Mouse (Mus musculus): ENCODE data around the gene Ppef1. TPM values are rescaled to one million over a fixed set of nuclear protein-coding genes. Genes with fewer than 3 reads are reported as not detected.

Ppef1 gene
- polyA plus RNA-seq, 1 experiment = not detected

GRCm38 (mm10) chrX:160590147-160590546 is 145.4 kb downstream of the Ppef1 start:
- Histone ChIP-seq H3K36me3 (ENCODE audit: control insufficient read depth, insufficient read depth, low read length, poor library complexity, severe bottlenecking) (no peaks in the 10 kb centered on the region), H3K27me3 (ENCODE audit: control insufficient read depth, insufficient read depth, low read length, poor library complexity, severe bottlenecking) (no peaks in the 10 kb centered on the region), H3K4me1 (ENCODE audit: control insufficient read depth, insufficient read depth, low read length) (no peaks in the 10 kb centered on the region), H3K27ac (ENCODE audit: insufficient read depth, low read length) (no peak overlapping the region), H3K9ac (ENCODE audit: low read depth, poor library complexity, severe bottlenecking) (no peak overlapping the region), H3K4me3 (ENCODE audit: low read depth, low read length) (no peak overlapping the region), H3K9me3 (replicated peaks; ENCODE audit: control insufficient read depth, insufficient read depth, low read length, poor library complexity, severe bottlenecking) (no peaks in the 10 kb centered on the region)
- TF ChIP-seq EP300 (IDR thresholded peaks at IDR 0.05; ENCODE audit: insufficient read depth, low read depth, low read length) (no peak), POLR2A (IDR thresholded peaks at IDR 0.05; ENCODE audit: insufficient read depth, low read length) (no peak), CTCF (IDR thresholded peaks at IDR 0.05; ENCODE audit: low read depth, low read length) (no peak)

- no peaks in the 10 kb centered on the region for H3K9me3 ChIP-seq (replicated peaks; ENCODE audit: control insufficient read depth, insufficient read depth, low read length, poor library complexity, severe bottlenecking)
- no peak overlapping the region for H3K9ac ChIP-seq (ENCODE audit: low read depth, poor library complexity, severe bottlenecking)
- TF ChIP-seq POLR2A (IDR thresholded peaks at IDR 0.05; ENCODE audit: insufficient read depth, low read length) (no peak), EP300 (IDR thresholded peaks at IDR 0.05; ENCODE audit: insufficient read depth, low read depth, low read length) (no peak), CTCF (IDR thresholded peaks at IDR 0.05; ENCODE audit: low read depth, low read length) (no peak)
- H3K27ac ChIP-seq (ENCODE audit: insufficient read depth, low read length) = no peak overlapping the region
- no peak overlapping the region for H3K4me3 ChIP-seq (ENCODE audit: low read depth, low read length)
- H3K27me3 ChIP-seq (ENCODE audit: control insufficient read depth, insufficient read depth, low read length, poor library complexity, severe bottlenecking) = no peaks in the 10 kb centered on the region
- H3K36me3 ChIP-seq (ENCODE audit: control insufficient read depth, insufficient read depth, low read length, poor library complexity, severe bottlenecking) = no peaks in the 10 kb centered on the region
- no peaks in the 10 kb centered on the region for H3K4me1 ChIP-seq (ENCODE audit: control insufficient read depth, insufficient read depth, low read length)
These were observed 147.0 kb downstream of the Ppef1 start for GRCm38 (mm10) chrX:160588523-160588922.

- Histone ChIP-seq H3K27me3 (ENCODE audit: control insufficient read depth, insufficient read depth, low read length, poor library complexity, severe bottlenecking) (no peaks in the 10 kb centered on the region), H3K27ac (ENCODE audit: insufficient read depth, low read length) (no peak overlapping the region), H3K36me3 (ENCODE audit: control insufficient read depth, insufficient read depth, low read length, poor library complexity, severe bottlenecking) (no peaks in the 10 kb centered on the region), H3K4me1 (ENCODE audit: control insufficient read depth, insufficient read depth, low read length) (no peaks in the 10 kb centered on the region), H3K4me3 (ENCODE audit: low read depth, low read length) (no peak overlapping the region), H3K9me3 (replicated peaks; ENCODE audit: control insufficient read depth, insufficient read depth, low read length, poor library complexity, severe bottlenecking) (no peaks in the 10 kb centered on the region), H3K9ac (ENCODE audit: low read depth, poor library complexity, severe bottlenecking) (no peak overlapping the region)
- no peak for TF ChIP-seq EP300 (IDR thresholded peaks at IDR 0.05; ENCODE audit: insufficient read depth, low read depth, low read length)
- TF ChIP-seq CTCF (IDR thresholded peaks at IDR 0.05; ENCODE audit: low read depth, low read length) = no peak
- no peak for TF ChIP-seq POLR2A (IDR thresholded peaks at IDR 0.05; ENCODE audit: insufficient read depth, low read length)
These were observed 150.5 kb downstream of the Ppef1 start for GRCm38 (mm10) chrX:160585110-160585509.

GRCm38 (mm10) chrX:160584148-160584838 is 151.3 kb downstream of the Ppef1 start:
- H3K27ac ChIP-seq (ENCODE audit: insufficient read depth, low read length) = no peak overlapping the region
- no peak overlapping the region for H3K9ac ChIP-seq (ENCODE audit: low read depth, poor library complexity, severe bottlenecking)
- H3K9me3 ChIP-seq (replicated peaks; ENCODE audit: control insufficient read depth, insufficient read depth, low read length, poor library complexity, severe bottlenecking) = no peaks in the 10 kb centered on the region
- no peaks in the 10 kb centered on the region for H3K36me3 ChIP-seq (ENCODE audit: control insufficient read depth, insufficient read depth, low read length, poor library complexity, severe bottlenecking)
- TF ChIP-seq POLR2A (IDR thresholded peaks at IDR 0.05; ENCODE audit: insufficient read depth, low read length) (no peak), CTCF (IDR thresholded peaks at IDR 0.05; ENCODE audit: low read depth, low read length) (no peak), EP300 (IDR thresholded peaks at IDR 0.05; ENCODE audit: insufficient read depth, low read depth, low read length) (no peak)
- H3K27me3 ChIP-seq (ENCODE audit: control insufficient read depth, insufficient read depth, low read length, poor library complexity, severe bottlenecking) = no peaks in the 10 kb centered on the region
- H3K4me1 ChIP-seq (ENCODE audit: control insufficient read depth, insufficient read depth, low read length) = no peaks in the 10 kb centered on the region
- no peak overlapping the region for H3K4me3 ChIP-seq (ENCODE audit: low read depth, low read length)

GRCm38 (mm10) chrX:160583589-160583988 is 152.0 kb downstream of the Ppef1 start:
- no peak overlapping the region for H3K4me3 ChIP-seq (ENCODE audit: low read depth, low read length)
- H3K27me3 ChIP-seq (ENCODE audit: control insufficient read depth, insufficient read depth, low read length, poor library complexity, severe bottlenecking) = no peaks in the 10 kb centered on the region
- H3K27ac ChIP-seq (ENCODE audit: insufficient read depth, low read length) = no peak overlapping the region
- no peaks in the 10 kb centered on the region for H3K4me1 ChIP-seq (ENCODE audit: control insufficient read depth, insufficient read depth, low read length)
- no peaks in the 10 kb centered on the region for H3K9me3 ChIP-seq (replicated peaks; ENCODE audit: control insufficient read depth, insufficient read depth, low read length, poor library complexity, severe bottlenecking)
- no peaks in the 10 kb centered on the region for H3K36me3 ChIP-seq (ENCODE audit: control insufficient read depth, insufficient read depth, low read length, poor library complexity, severe bottlenecking)
- TF ChIP-seq POLR2A (IDR thresholded peaks at IDR 0.05; ENCODE audit: insufficient read depth, low read length) (no peak), CTCF (IDR thresholded peaks at IDR 0.05; ENCODE audit: low read depth, low read length) (no peak), EP300 (IDR thresholded peaks at IDR 0.05; ENCODE audit: insufficient read depth, low read depth, low read length) (no peak)
- no peak overlapping the region for H3K9ac ChIP-seq (ENCODE audit: low read depth, poor library complexity, severe bottlenecking)

Other genes with a start within 250 kb of the Ppef1 start
- gene Phka2, start 233.6 kb downstream of the Ppef1 start, polyA plus RNA-seq (2011; ENCODE audit: insufficient read depth, insufficient read length, low read depth, missing spikeins) = 30.7 and 31.4 TPM in 2 replicates
- gene Rs1, start 32.2 kb upstream of the Ppef1 start, polyA plus RNA-seq (2011; ENCODE audit: insufficient read depth, insufficient read length, low read depth, missing spikeins) = not detected in 2 replicates
- 0.65 and 1.3 TPM in 2 replicates for gene Gja6, start 171.3 kb upstream of the Ppef1 start, polyA plus RNA-seq (2011; ENCODE audit: insufficient read depth, insufficient read length, low read depth, missing spikeins)

Measured in ES-Bruce4 (cell line).